Mouse (Mus musculus) CH12.LX (cell line): Measurements from ENCODE around the gene Mad1l1. TPM values are rescaled to one million over a fixed set of nuclear protein-coding genes. Genes with fewer than 3 reads are reported as not detected.

ENCODE experiments used
- DNase-seq: peaks from one replicate; pipeline ENCODE4 v3.0.0-alpha.2; 2013; ENCODE audit errors: extremely low read depth
- H3K27ac ChIP-seq: 2 replicates; pipeline ENCODE4 v1.5.1; 2012; ENCODE audit warnings: low read depth, mild to moderate bottlenecking, control low read depth, moderate library complexity; ENCODE audit not compliant: insufficient read depth
- H3K27me3 ChIP-seq: replicated peaks from 2 replicates; pipeline ENCODE3; 2012; ENCODE audit warnings: inconsistent platforms
- H3K36me3 ChIP-seq, 2 experiments: replicated peaks in 1 of 2; 2 replicates each; pipeline versions ENCODE3 to v1.6.1; 2012; ENCODE audit warnings: inconsistent platforms in 1 of 2, low read length in 1 of 2, mild to moderate bottlenecking in 1 of 2, mixed read lengths in 1 of 2, moderate library complexity in 1 of 2; ENCODE audit not compliant: control insufficient read depth in 1 of 2, insufficient read depth in 1 of 2
- H3K4me1 ChIP-seq, 2 experiments: 2 replicates each; pipeline ENCODE4 v1.6.1; 2012; ENCODE audit warnings: inconsistent platforms in 1 of 2, moderate library complexity in 1 of 2; ENCODE audit not compliant: insufficient read depth in 2 of 2, control insufficient read depth in 1 of 2
- H3K4me2 ChIP-seq: 2 replicates; pipeline ENCODE4 v1.6.1; 2012; ENCODE audit warnings: low read depth, mild to moderate bottlenecking, control low read depth; ENCODE audit not compliant: poor library complexity, insufficient read depth, severe bottlenecking
- H3K4me3 ChIP-seq, 3 experiments: fragments of 150-350 bp in 1 of 3; sonication (generic) in 1 of 3; replicated peaks in 1 of 3; 2 replicates each; pipeline versions ENCODE3 to v1.5.1; 2011 to 2012; ENCODE audit warnings: low read depth in 2 of 3, low read length in 2 of 3, mild to moderate bottlenecking in 2 of 3, moderate library complexity in 2 of 3, control low read depth in 1 of 3, improper control_type of control experiment in 1 of 3, inconsistent platforms in 1 of 3, mixed read lengths in 1 of 3; ENCODE audit not compliant: poor library complexity in 1 of 3
- H3K79me2 ChIP-seq: replicated peaks from 2 replicates; pipeline ENCODE4 v1.6.1; 2012; ENCODE audit warnings: mild to moderate bottlenecking, moderate library complexity; ENCODE audit not compliant: control insufficient read depth, poor library complexity, insufficient read depth, severe bottlenecking; ENCODE audit errors: extremely low read depth
- H3K9ac ChIP-seq: 2 replicates; pipeline ENCODE4 v1.6.1; 2012; ENCODE audit warnings: low read depth, mild to moderate bottlenecking, control low read depth, moderate library complexity; ENCODE audit not compliant: insufficient read depth
- H3K9me3 ChIP-seq: replicated peaks from 2 replicates; pipeline ENCODE3; 2012; ENCODE audit warnings: low read length, inconsistent platforms, mixed read lengths
- EP300 ChIP-seq: IDR thresholded peaks from 2 replicates; pipeline ENCODE4 v1.6.1; 2011; ENCODE audit warnings: low read length, improper control_type of control experiment
- GABPA ChIP-seq: IDR thresholded peaks from 2 replicates; pipeline ENCODE4 v1.6.1; 2012; ENCODE audit warnings: low read depth, low read length, improper control_type of control experiment, inconsistent platforms; ENCODE audit not compliant: insufficient replicate concordance
- HCFC1 ChIP-seq: IDR thresholded peaks from 2 replicates; pipeline ENCODE4 v1.6.1; 2012; ENCODE audit warnings: low read depth, mild to moderate bottlenecking, inconsistent platforms, low read length, improper control_type of control experiment
- JUN ChIP-seq: IDR thresholded peaks from 2 replicates; pipeline ENCODE4 v1.6.1; 2011; ENCODE audit warnings: low read depth, mild to moderate bottlenecking, low read length, improper control_type of control experiment, moderate library complexity; ENCODE audit not compliant: insufficient read depth
- KAT2A ChIP-seq: IDR thresholded peaks from 2 replicates; pipeline ENCODE4 v1.6.1; 2012; ENCODE audit warnings: low read length, improper control_type of control experiment, inconsistent platforms; ENCODE audit not compliant: insufficient replicate concordance
- MAX ChIP-seq: IDR thresholded peaks from 2 replicates; pipeline ENCODE4 v1.6.1; 2011; ENCODE audit warnings: low read length, improper control_type of control experiment
- MXI1 ChIP-seq: IDR thresholded peaks from 2 replicates; pipeline ENCODE4 v1.6.1; 2011; ENCODE audit warnings: mild to moderate bottlenecking, low read depth, low read length, improper control_type of control experiment
- NELFE ChIP-seq: IDR thresholded peaks from 2 replicates; pipeline ENCODE4 v1.6.1; 2011; ENCODE audit warnings: low read depth, low read length, improper control_type of control experiment
- POLR2A ChIP-seq: IDR thresholded peaks from 2 replicates; pipeline ENCODE4 v1.6.1; 2011; ENCODE audit warnings: low read depth, mild to moderate bottlenecking, improper control_type of control experiment, low read length
- SIN3A ChIP-seq: IDR thresholded peaks from 2 replicates; pipeline ENCODE4 v1.6.1; 2012; ENCODE audit warnings: low read length, improper control_type of control experiment, inconsistent platforms
- TCF12 ChIP-seq: IDR thresholded peaks from 2 replicates; pipeline ENCODE4 v1.6.1; 2014; ENCODE audit warnings: low read depth, mild to moderate bottlenecking, inconsistent platforms, low read length, improper control_type of control experiment
- UBTF ChIP-seq: IDR thresholded peaks from 2 replicates; pipeline ENCODE4 v1.6.1; 2012; ENCODE audit warnings: low read depth, mild to moderate bottlenecking, inconsistent platforms, low read length, improper control_type of control experiment, moderate library complexity
- USF2 ChIP-seq: conservative IDR thresholded peaks from 2 replicates; pipeline ENCODE4 v1.6.1; 2011; ENCODE audit warnings: low read depth, low read length, improper control_type of control experiment
- ZC3H11A ChIP-seq: IDR thresholded peaks from 2 replicates; pipeline ENCODE4 v1.6.1; 2012; ENCODE audit warnings: low read depth, mild to moderate bottlenecking, inconsistent platforms, low read length, improper control_type of control experiment
- dilution Hi-C: fragments of 300-500 bp; cut with MboI; formaldehyde crosslinking; loops from 2 replicates; pipeline ENCODE4 v1.14.3; 2020; ENCODE audit warnings: low sequenced_read_pairs; ENCODE audit not compliant: extremely low pct_unique_long_range_greater_than_20kb, extremely low pct_ligation_motif_present
- in situ Hi-C: fragments of 300-500 bp; cut with MboI; formaldehyde crosslinking; loops from 3 replicates; pipeline ENCODE4 v1.14.3; 2019; ENCODE audit warnings: low sequenced_read_pairs, low pct_ligation_motif_present, low pct_unique_long_range_greater_than_20kb, mixed read lengths
- polyA plus RNA-seq: library from polyadenylated mRNA; unstranded; fragments of >175 nt; gene quantifications from 2 replicates; pipeline ENCODE4 v1.2.1, GENCODE M21; 2012; ENCODE audit warnings: low read depth; ENCODE audit not compliant: insufficient read length
- total RNA-seq, 2 experiments: library from RNA; depleted of rRNA; stranded (reverse); fragments of 300-350 nt in 1 of 2; fragments of >200 nt in 1 of 2; gene quantifications; 2 replicates each; pipeline ENCODE4 v1.2.3; 2012 to 2014

Gene Mad1l1
- total and polyA plus RNA-seq, 3 experiments = 24.8 to 45.6 (median 28.9) TPM

DNA sequence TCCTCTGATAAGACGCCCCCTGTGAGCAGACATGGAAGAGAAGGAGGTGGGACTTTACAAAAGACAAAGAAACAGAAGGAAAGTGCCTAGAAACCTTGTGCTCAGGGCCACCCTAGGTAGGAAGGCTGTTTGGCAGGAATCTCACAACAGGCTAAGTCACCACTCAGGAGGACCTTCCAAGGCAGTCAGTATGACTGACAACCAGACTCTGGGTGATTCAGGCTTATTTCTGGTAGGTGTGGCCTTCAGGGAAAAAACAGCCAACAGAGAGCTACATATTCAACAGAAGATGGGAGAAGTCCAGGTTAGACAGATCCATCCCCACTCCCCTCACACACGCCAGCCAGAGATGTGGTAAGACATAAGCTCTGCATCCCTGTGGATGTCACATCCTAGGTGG lies 118.9 kb downstream of the Mad1l1 start:
- Histone ChIP-seq H3K27ac (no peak overlapping the region), H3K9ac (no peak overlapping the region), H3K4me2 (no peak overlapping the region)
- dilution Hi-C loops = no loop called here
- TF ChIP-seq HCFC1 (no peak), KAT2A (no peak)
- TF ChIP-seq, all 38 proteins: peak for 0
- in situ Hi-C loops = no loop called here
- no peak for DNase-seq
- Histone ChIP-seq H3K27me3 (no peaks in the 10 kb centered on the region), H3K36me3 (peaks cover 3 to 59% of the 10 kb centered on the region in 2 experiments), H3K4me1 (peaks cover 4 to 37% of the 10 kb centered on the region in 2 experiments), H3K9me3 (no peaks in the 10 kb centered on the region), H3K79me2 (no peaks in the 10 kb centered on the region), H3K4me3 (no peak overlapping the region)

- in situ Hi-C loops = no loop called here
- H3K79me2 ChIP-seq = no peaks in the 10 kb centered on the region
- H3K27me3 ChIP-seq = no peaks in the 10 kb centered on the region
- TF ChIP-seq MXI1 (no peak), EP300 (no peak), SIN3A (no peak), TCF12 (no peak), ZC3H11A (no peak), USF2 (no peak), KAT2A (no peak), POLR2A (no peak), JUN (no peak), GABPA (no peak), UBTF (no peak), MAX (no peak), NELFE (no peak)
- dilution Hi-C loops = no loop called here
- H3K4me3 ChIP-seq = no peak overlapping the region
- peaks cover 0 to 53% of the 10 kb centered on the region in 2 experiments for H3K36me3 ChIP-seq
- H3K9ac ChIP-seq = no peak overlapping the region
- peaks cover 4 to 34% of the 10 kb centered on the region in 2 experiments for H3K4me1 ChIP-seq
- H3K9me3 ChIP-seq = no peaks in the 10 kb centered on the region
- H3K27ac ChIP-seq = no peak overlapping the region
- DNase-seq = no peak
- H3K4me2 ChIP-seq = no peak overlapping the region
Observed at GRCm38 (mm10) chr5:140201566-140201965, 119.8 kb downstream of the Mad1l1 start.

- Histone ChIP-seq H3K4me2 (no peak overlapping the region), H3K79me2 (no peaks in the 10 kb centered on the region), H3K4me3 (no peak overlapping the region), H3K4me1 (peaks cover 4 to 34% of the 10 kb centered on the region in 2 experiments)
- peak; percentile 25 for DNase-seq
- in situ Hi-C loops = no loop called here
- TF ChIP-seq TCF12 (peak; percentile 36; the same call in 1 of the 2 replicates), HCFC1 (no peak)
- TF ChIP-seq, all 38 proteins: peak for 1
- Histone ChIP-seq H3K9me3 (no peaks in the 10 kb centered on the region), H3K27me3 (no peaks in the 10 kb centered on the region), H3K36me3 (peaks cover 0 to 52% of the 10 kb centered on the region in 2 experiments), H3K27ac (no peak overlapping the region), H3K9ac (no peak overlapping the region)
- dilution Hi-C loops = no loop called here
Observed at GRCm38 (mm10) chr5:140201109-140201508, 120.2 kb downstream of the Mad1l1 start.
